Mouse (Mus musculus) forebrain, embryonic 12.5 days (tissue): ENCODE measurements around the gene Srgn. TPM values are rescaled to one million over a fixed set of nuclear protein-coding genes. Genes with fewer than 3 reads are reported as not detected.
"Not testable (repeated sequence)": the region's sequence is repeated elsewhere in the genome, so short reads cannot be mapped to it uniquely, and the experiment has no call there.

Source experiments
- ATAC-seq: fragments of 200-750 bp; cut with Nextera tagmentation; 2 replicates; pipeline ENCODE4 v1.8.0; 2017; ENCODE audit warnings: moderate TSS enrichment; ENCODE audit not compliant: low FRiP score
- H3K27ac ChIP-seq: fragments of 300-500 bp; sonication (generic); 2 replicates; pipeline ENCODE4 v1.5.1; 2016; ENCODE audit warnings: mild to moderate bottlenecking
- H3K27me3 ChIP-seq: fragments of 300-500 bp; sonication (generic); 2 replicates; pipeline ENCODE4 v1.6.1; 2016; ENCODE audit warnings: mild to moderate bottlenecking
- H3K36me3 ChIP-seq: fragments of 300-500 bp; sonication (generic); replicated peaks from 2 replicates; pipeline ENCODE4 v1.6.1; 2016; ENCODE audit warnings: mild to moderate bottlenecking
- H3K4me1 ChIP-seq: fragments of 300-500 bp; sonication (generic); 2 replicates; pipeline ENCODE4 v1.6.1; 2016
- H3K4me2 ChIP-seq: fragments of 300-500 bp; sonication (generic); 2 replicates; pipeline ENCODE4 v1.6.1; 2016; ENCODE audit warnings: mild to moderate bottlenecking, moderate library complexity
- H3K4me3 ChIP-seq: fragments of 300-500 bp; sonication (generic); replicated peaks from 2 replicates; pipeline ENCODE4 v1.5.1; 2016; ENCODE audit warnings: mild to moderate bottlenecking
- H3K9ac ChIP-seq: fragments of 300-500 bp; sonication (generic); 2 replicates; pipeline ENCODE4 v1.6.1; 2016; ENCODE audit warnings: mild to moderate bottlenecking
- H3K9me3 ChIP-seq: fragments of 300-500 bp; sonication (generic); 2 replicates; pipeline ENCODE4 v1.6.1; 2016
- WGBS: fragments of 180-500 bp; shearing (Covaris S2); methylation state at CpG from one replicate; pipeline ENCODE4 v1.1.7; 2016; 5-methylcytosine and 5-hydroxymethylcytosine counted together
- polyA plus RNA-seq: library from polyadenylated mRNA; unstranded; fragments of >200 nt; fragmentation: Nextera tagmentation; extraction: Ambion mirVana; gene quantifications from 2 replicates; pipeline ENCODE4 v1.2.1, GENCODE M21; 2016

The Srgn gene
- polyA plus RNA-seq, 1 experiment from 2014 or later: 3.8 TPM

- Histone ChIP-seq H3K4me3 (no peak overlapping the region), H3K9ac (no peak overlapping the region), H3K36me3 (no peaks in the 10 kb centered on the region), H3K27ac (no peak overlapping the region), H3K27me3 (peaks cover 12% of the 10 kb centered on the region; the same call in 1 of the 2 replicates), H3K4me2 (no peak overlapping the region), H3K9me3 (no peaks in the 10 kb centered on the region), H3K4me1 (no peaks in the 10 kb centered on the region)
- WGBS: 88% methylated on average over 9 of the region's 9 CpGs
- no peak for ATAC-seq
These were observed 26.2 kb downstream of the Srgn start for GRCm38 (mm10) chr10:62500916-62501615.

DNA sequence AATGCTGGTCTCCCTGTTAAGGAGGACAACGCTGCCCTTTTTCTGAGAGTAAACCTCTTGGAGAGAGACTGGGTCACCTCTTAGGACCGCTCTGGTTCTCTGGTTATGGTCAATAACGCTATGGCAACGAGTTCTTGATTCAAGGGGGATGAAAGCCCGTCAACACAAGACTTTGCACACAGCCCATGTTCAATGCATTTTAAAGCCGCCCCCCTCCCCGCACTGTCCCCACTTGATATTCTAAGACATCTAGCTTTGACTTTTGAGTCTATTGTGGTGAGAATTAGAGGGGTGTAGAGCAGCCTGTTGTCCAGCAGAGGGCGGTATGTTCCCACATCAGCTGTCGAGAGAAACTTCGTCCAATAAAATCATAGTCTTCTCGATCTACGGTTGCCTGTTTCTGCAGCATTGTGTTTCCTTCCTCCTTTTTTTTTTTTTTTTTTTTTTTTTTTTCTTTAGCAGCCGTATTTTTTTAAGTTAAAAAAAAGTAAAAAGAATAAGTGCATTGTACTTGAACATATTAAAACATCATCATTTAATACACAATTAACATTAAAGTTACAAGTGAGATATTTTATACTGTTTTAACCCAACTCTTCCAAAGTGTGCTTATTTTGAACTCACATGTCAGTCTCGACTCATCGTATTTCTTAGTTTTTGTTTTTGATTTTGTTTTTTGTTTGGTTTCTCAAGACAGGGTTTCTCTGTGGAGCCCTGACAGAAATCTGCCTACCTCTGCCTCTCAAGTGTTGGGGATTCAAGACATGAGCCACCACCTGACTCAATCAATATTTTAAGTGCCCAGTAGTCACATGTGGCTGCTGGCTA lies 26.9 kb downstream of the Srgn start:
- Histone ChIP-seq H3K4me2 (0 out of 2 replicates have a peak overlapping the region, but pooled peaks have one; percentile 11), H3K27me3 (peaks cover 9% of the 10 kb centered on the region; the same call in 1 of the 2 replicates), H3K4me1 (no peaks in the 10 kb centered on the region), H3K27ac (no peak overlapping the region), H3K9ac (no peak overlapping the region), H3K9me3 (no peaks in the 10 kb centered on the region), H3K36me3 (no peaks in the 10 kb centered on the region), H3K4me3 (no peak overlapping the region)
- 23% methylated on average over 15 of the region's 15 CpGs for WGBS
- ATAC-seq: peak; percentile 46; the same call in 1 of the 2 replicates

GRCm38 (mm10) chr10:62491681-62492080 lies 35.6 kb downstream of the Srgn start:
- not testable (repeated sequence) for H3K36me3 ChIP-seq, H3K9ac ChIP-seq, H3K4me3 ChIP-seq, H3K9me3 ChIP-seq, H3K4me2 ChIP-seq, H3K27ac ChIP-seq, H3K27me3 ChIP-seq, ATAC-seq
- WGBS: 91% methylated on average over 3 of the region's 3 CpGs
- peaks cover 11% of the 10 kb centered on the region for H3K4me1 ChIP-seq

- Histone ChIP-seq H3K27ac (no peak overlapping the region), H3K9me3 (no peaks in the 10 kb centered on the region), H3K27me3 (no peaks in the 10 kb centered on the region), H3K4me2 (no peak overlapping the region), H3K9ac (no peak overlapping the region), H3K4me1 (peaks cover 17% of the 10 kb centered on the region), H3K36me3 (no peaks in the 10 kb centered on the region), H3K4me3 (no peak overlapping the region)
- no peak for ATAC-seq
- 28% methylated on average over 1 of the region's 1 CpGs for WGBS
These were observed 39.0 kb downstream of the Srgn start for GRCm38 (mm10) chr10:62488266-62488665.

DNA sequence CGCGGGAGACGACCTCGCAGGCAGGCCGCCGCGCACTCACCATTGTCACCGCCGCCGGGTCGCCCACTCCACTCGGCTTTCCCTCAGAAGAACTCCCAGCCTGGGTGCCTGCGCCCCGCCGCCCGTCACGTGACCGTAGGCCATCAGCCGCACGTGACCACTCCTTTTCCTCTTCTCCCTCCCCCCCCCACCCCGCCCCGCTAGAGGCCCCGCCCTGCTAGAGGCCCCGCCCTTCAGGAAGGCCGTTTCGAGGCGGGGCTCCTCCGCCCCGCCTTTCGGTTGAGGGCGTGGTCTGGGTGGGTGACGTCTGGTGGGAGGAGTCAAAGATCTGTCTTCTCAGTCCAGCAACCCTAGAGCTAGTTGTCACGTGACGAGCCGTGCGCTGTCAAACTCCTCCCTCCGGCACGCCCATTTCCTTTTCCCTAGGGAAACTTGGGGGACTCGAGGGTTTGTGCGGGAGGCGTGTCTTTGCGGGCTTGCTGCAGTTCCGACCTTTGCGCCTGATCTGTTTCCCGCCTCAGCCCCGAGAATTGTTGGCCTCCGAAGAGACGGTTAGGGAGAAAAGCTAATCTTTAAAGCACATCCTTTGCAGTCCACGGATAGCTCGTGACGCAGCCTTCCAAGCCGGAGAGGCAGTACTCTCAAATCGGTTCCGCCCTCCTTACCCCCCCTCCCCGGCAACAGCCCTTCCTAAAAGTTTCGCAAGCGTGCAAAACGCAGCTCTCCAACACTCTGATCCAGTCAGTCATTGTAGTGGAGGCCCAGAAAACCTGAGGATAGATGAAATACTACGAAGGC lies 40.4 kb downstream of the Srgn start, which contains the start of gene Vps26a:
TSS of gene Vps26a (minus strand) at position 188 of the 798 bp plus-strand sequence.
- Histone ChIP-seq H3K4me2 (peak within 1 kb of the TSS; percentile 76), H3K9me3 (no peaks in the 10 kb centered on the region), H3K9ac (peak within 1 kb of the TSS; percentile 86), H3K4me3 (peak within 1 kb of the TSS; percentile 67), H3K27me3 (no peaks in the 10 kb centered on the region), H3K27ac (peak within 1 kb of the TSS; percentile 82), H3K36me3 (no peaks in the 10 kb centered on the region), H3K4me1 (peaks cover 17% of the 10 kb centered on the region)
- ATAC-seq: peak; percentile 94
- WGBS: under 1% methylated on average over 49 of the region's 59 CpGs

DNA sequence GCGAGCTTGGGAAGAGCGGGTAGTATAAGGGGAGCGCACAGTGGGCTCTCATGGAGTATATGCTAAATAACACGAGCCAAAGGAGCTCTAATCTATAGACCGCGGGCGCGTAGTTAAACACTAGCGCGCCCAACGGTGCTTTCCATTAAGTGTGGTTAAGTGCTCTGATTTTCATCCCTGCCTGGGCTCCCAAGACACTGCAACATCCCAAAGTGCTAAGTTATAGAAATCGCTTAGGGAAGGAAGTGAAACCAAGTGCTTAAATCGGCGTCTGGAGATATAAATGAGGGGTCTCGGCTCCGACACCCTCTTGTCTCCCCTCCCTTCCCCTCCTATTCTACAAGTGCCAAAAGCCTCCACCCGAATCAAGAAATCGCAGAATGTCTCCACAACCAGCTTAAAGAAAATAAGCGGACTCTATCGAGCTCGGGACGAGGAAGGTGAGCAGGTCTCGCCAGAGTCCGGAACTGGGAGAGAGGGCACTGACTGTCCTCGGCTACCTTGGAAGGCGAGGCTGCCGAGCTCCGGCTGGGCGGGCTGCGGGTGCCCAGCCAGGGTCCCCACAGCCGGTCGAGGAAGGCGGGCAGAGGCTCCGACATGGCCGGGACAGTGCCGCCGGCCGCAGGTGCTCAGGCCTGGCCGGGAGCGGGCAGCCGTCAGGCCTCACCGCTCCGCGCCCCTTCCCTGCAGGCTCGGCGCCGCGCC lies 41.2 kb downstream of the Srgn start:
- H3K4me2 ChIP-seq: peak overlapping the region; percentile 76
- no peaks in the 10 kb centered on the region for H3K36me3 ChIP-seq
- peak overlapping the region; percentile 86 for H3K9ac ChIP-seq
- under 1% methylated on average over 37 of the region's 48 CpGs for WGBS
- peak; percentile 85 for ATAC-seq
- H3K27ac ChIP-seq: peak overlapping the region; percentile 82
- peak overlapping the region; percentile 67 for H3K4me3 ChIP-seq
- no peaks in the 10 kb centered on the region for H3K27me3 ChIP-seq
- no peaks in the 10 kb centered on the region for H3K9me3 ChIP-seq
- peaks cover 21% of the 10 kb centered on the region for H3K4me1 ChIP-seq

DNA sequence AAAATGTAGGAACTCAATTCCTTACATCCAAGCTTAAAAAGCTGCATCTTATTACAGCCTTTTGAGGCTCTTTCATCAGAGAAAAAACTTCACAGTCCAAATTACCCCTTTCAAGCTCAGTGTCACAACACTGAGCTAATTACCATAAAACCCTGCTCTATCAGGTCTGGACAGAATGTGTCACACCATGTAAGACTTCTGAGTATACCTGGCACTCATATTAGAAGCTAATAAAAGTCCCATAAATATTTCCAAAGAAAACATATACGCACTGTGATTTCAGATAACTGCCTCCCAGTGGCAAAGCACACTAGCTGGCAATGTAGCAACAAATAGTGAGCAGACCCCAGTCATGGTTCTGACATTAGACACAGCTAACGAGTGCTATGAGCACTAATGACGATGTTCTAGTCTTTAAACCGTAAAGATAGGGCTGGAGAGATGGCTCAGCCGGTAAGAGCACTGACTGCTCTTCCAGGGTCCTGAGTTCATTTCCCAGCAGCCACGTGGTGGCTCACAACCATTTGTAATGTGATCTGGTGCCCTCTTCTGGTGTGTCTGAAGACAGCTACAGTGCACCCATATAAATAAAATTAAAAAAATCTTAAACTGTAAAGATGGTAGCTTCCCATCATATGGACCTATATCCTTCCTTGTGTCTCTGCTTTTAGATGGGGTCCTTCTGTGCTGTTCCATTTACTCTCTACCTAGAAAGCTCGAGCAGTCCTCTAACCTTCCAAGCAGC lies 46.0 kb downstream of the Srgn start:
- no peak for ATAC-seq
- H3K4me3 ChIP-seq: no peak overlapping the region
- H3K27ac ChIP-seq: no peak overlapping the region
- H3K4me2 ChIP-seq: no peak overlapping the region
- H3K27me3 ChIP-seq: no peaks in the 10 kb centered on the region
- peaks cover 10% of the 10 kb centered on the region for H3K4me1 ChIP-seq
- WGBS: 51% methylated on average over 7 of the region's 7 CpGs
- H3K9ac ChIP-seq: no peak overlapping the region
- peaks cover 4% of the 10 kb centered on the region; the same call in 1 of the 2 replicates for H3K36me3 ChIP-seq
- no peaks in the 10 kb centered on the region for H3K9me3 ChIP-seq

DNA sequence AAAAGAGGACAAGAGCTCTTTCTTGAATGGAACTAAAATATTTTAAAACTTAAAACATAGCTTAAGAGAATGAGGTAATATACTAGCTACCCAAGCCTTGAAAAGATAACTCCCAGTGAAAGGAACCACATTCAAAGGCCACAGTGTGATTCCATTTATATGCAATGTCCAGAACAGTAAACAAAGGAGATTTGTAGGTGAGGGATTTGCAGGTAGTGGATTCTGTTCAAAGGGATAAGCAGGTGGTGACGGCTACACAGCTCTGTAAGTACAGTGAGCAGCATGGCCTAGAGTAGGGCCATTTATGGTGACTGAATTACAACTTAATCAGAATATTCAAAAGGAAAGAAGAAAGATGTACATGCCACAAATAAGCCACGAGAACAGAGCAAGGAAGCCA lies 50.3 kb downstream of the Srgn start:
- WGBS: 86% methylated on average over 2 of the region's 2 CpGs
- Histone ChIP-seq H3K9me3 (no peaks in the 10 kb centered on the region), H3K36me3 (peaks cover 4% of the 10 kb centered on the region), H3K27ac (no peak overlapping the region), H3K4me3 (no peak overlapping the region), H3K27me3 (no peaks in the 10 kb centered on the region), H3K4me2 (no peak overlapping the region), H3K9ac (no peak overlapping the region), H3K4me1 (peaks cover 4% of the 10 kb centered on the region; the same call in 1 of the 2 replicates)
- no peak for ATAC-seq

GRCm38 (mm10) chr10:62474944-62475343 lies 52.3 kb downstream of the Srgn start:
- no peaks in the 10 kb centered on the region for H3K9me3 ChIP-seq
- 0 out of 2 replicates have a peak, but pooled peaks cover 5% of the 10 kb centered on the region for H3K4me1 ChIP-seq
- no peaks in the 10 kb centered on the region for H3K27me3 ChIP-seq
- 93% methylated on average over 10 of the region's 10 CpGs for WGBS
- H3K36me3 ChIP-seq: peaks cover 4% of the 10 kb centered on the region
- H3K4me2 ChIP-seq: no peak overlapping the region
- no peak overlapping the region for H3K9ac ChIP-seq
- H3K4me3 ChIP-seq: no peak overlapping the region
- ATAC-seq: no peak
- no peak overlapping the region for H3K27ac ChIP-seq

DNA sequence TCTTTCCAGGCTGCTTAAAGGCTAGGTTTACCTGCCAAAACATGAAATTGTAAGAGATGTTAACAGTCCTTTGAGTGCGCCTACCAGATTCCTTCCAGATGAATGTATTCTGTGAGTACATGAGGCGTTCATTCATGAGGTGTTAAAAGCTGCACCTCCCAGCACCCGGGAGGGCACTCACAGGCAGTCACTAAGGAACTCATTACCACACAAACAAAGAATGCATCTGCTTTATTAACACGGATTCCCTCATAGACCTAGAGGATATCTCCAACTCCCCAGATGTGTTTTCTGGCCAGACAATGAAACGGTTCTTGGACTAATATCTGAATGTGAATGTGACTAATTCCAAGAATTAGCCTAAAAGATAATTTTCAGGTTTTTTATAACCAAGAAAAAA lies 56.1 kb downstream of the Srgn start:
- no peak for ATAC-seq
- Histone ChIP-seq H3K27ac (no peak overlapping the region), H3K4me3 (no peak overlapping the region), H3K9me3 (no peaks in the 10 kb centered on the region), H3K4me1 (0 out of 2 replicates have a peak, but pooled peaks cover 5% of the 10 kb centered on the region), H3K36me3 (peaks cover 9% of the 10 kb centered on the region), H3K4me2 (no peak overlapping the region), H3K9ac (no peak overlapping the region), H3K27me3 (no peaks in the 10 kb centered on the region)
- 41% methylated on average over 5 of the region's 5 CpGs for WGBS

GRCm38 (mm10) chr10:62469736-62470135 lies 57.5 kb downstream of the Srgn start:
- no peaks in the 10 kb centered on the region for H3K9me3 ChIP-seq
- no peak for ATAC-seq
- H3K27me3 ChIP-seq: no peaks in the 10 kb centered on the region
- no peak overlapping the region for H3K4me3 ChIP-seq
- 92% methylated on average over 4 of the region's 4 CpGs for WGBS
- H3K4me1 ChIP-seq: 0 out of 2 replicates have a peak, but pooled peaks cover 5% of the 10 kb centered on the region
- no peak overlapping the region for H3K27ac ChIP-seq
- no peak overlapping the region for H3K9ac ChIP-seq
- peaks cover 13% of the 10 kb centered on the region for H3K36me3 ChIP-seq
- H3K4me2 ChIP-seq: no peak overlapping the region
